Mouse (Mus musculus) ES-E14 (cell line): ENCODE data around the gene Havcr2.

Experiments
- CHD2 ChIP-seq: IDR thresholded peaks from 2 replicates; pipeline ENCODE4 v1.6.1; 2014; ENCODE audit warnings: mild to moderate bottlenecking, low read depth, low read length, inconsistent platforms
- HCFC1 ChIP-seq: IDR thresholded peaks from 2 replicates; pipeline ENCODE4 v1.6.1; 2012; ENCODE audit warnings: low read length, inconsistent platforms, borderline replicate concordance; ENCODE audit not compliant: insufficient read depth
- MAFK ChIP-seq: IDR thresholded peaks from 2 replicates; pipeline ENCODE4 v1.6.1; 2014; ENCODE audit warnings: mild to moderate bottlenecking, low read depth, low read length, inconsistent platforms; ENCODE audit not compliant: insufficient read depth
- ZC3H11A ChIP-seq: IDR thresholded peaks from 2 replicates; pipeline ENCODE4 v1.6.1; 2012; ENCODE audit warnings: low read depth, mild to moderate bottlenecking, inconsistent platforms, low read length, borderline replicate concordance
- ZNF384 ChIP-seq: IDR thresholded peaks from 2 replicates; pipeline ENCODE4 v1.6.1; 2012; ENCODE audit warnings: low read depth, low read length, inconsistent platforms

GRCm38 (mm10) chr11:46443979-46444378, 10.8 kb upstream of the Havcr2 start:
- TF ChIP-seq ZNF384 (no peak), MAFK (no peak), CHD2 (no peak), HCFC1 (no peak), ZC3H11A (no peak)
